Mouse (Mus musculus): ENCODE results near the gene Ehf.

DNA sequence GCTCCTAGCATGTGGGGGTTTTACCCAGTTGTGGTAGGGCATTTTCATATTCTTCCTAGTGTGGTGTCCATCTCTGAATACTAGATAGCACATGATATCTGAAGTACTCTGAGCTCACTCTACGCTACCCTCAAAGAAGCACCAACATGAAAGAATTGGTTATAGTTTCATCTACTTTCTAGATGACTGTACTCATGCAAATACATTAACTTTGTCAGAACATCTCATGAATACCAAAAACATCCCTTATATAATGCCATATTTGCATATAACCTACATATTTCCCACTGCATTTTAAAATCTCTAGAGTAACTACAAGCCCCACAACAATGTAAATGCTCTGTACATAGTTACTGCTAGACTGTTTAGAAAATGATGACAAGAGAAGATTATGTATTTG is 23.2 kb downstream of the Ehf start:
- TF ChIP-seq CTCF (IDR thresholded peaks at IDR 0.05; ENCODE audit: borderline replicate concordance, insufficient read depth, low read length) (no peak), POLR2A (IDR thresholded peaks at IDR 0.05; ENCODE audit: low read depth, low read length) (no peak)
